Mouse (Mus musculus) kidney, adult 18-20 months (tissue): ENCODE data around the gene Fbh1.

Source experiments
- DNase-seq: peaks from one replicate; pipeline ENCODE4 v3.0.0; 2021

The Fbh1 gene

GRCm38 (mm10) chr2:11777091-11778068 lies at the start of gene Fbh1, which contains the start of gene Ankrd16:
TSS of gene Fbh1 (minus strand) at chr2:11777582.
TSS of gene Ankrd16 (plus strand) at chr2:11777876.
- peak; percentile 100 for DNase-seq

- no peak for DNase-seq
Observed at GRCm38 (mm10) chr2:11801299-11801930, 24.0 kb upstream of the Fbh1 start.

GRCm38 (mm10) chr2:11797930-11798364 lies 20.6 kb upstream of the Fbh1 start:
- no peak for DNase-seq

- no peak for DNase-seq
Observed at GRCm38 (mm10) chr2:11794668-11795067, 17.3 kb upstream of the Fbh1 start.

- no peak for DNase-seq
Observed at GRCm38 (mm10) chr2:11784159-11784558, 6.8 kb upstream of the Fbh1 start.

GRCm38 (mm10) chr2:11778087-11778823 lies 873 bp upstream of the Fbh1 start:
- peak; percentile 88 for DNase-seq

- DNase-seq: no peak
Observed at GRCm38 (mm10) chr2:11776415-11776814, 967 bp downstream of the Fbh1 start.

GRCm38 (mm10) chr2:11775121-11775520 lies 2.3 kb downstream of the Fbh1 start:
- DNase-seq: no peak

- peak; percentile 12 for DNase-seq
Observed at GRCm38 (mm10) chr2:11774426-11774825, 3.0 kb downstream of the Fbh1 start.

GRCm38 (mm10) chr2:11772401-11772800 lies 5.0 kb downstream of the Fbh1 start:
- DNase-seq: no peak

GRCm38 (mm10) chr2:11771701-11772100 lies 5.7 kb downstream of the Fbh1 start:
- no peak for DNase-seq

- no peak for DNase-seq
Observed at GRCm38 (mm10) chr2:11767161-11767545, 10.2 kb downstream of the Fbh1 start.

- no peak for DNase-seq
Observed at GRCm38 (mm10) chr2:11766485-11767160, 10.8 kb downstream of the Fbh1 start.

- no peak for DNase-seq
Observed at GRCm38 (mm10) chr2:11765694-11766093, 11.7 kb downstream of the Fbh1 start.

GRCm38 (mm10) chr2:11762541-11762940 lies 14.8 kb downstream of the Fbh1 start:
- DNase-seq: no peak

- DNase-seq: no peak
Observed at GRCm38 (mm10) chr2:11739516-11740051, 37.8 kb downstream of the Fbh1 start.

- DNase-seq: no peak
Observed at GRCm38 (mm10) chr2:11738794-11739193, 38.6 kb downstream of the Fbh1 start.

GRCm38 (mm10) chr2:11735853-11736252 lies 41.5 kb downstream of the Fbh1 start:
- DNase-seq: no peak

- no peak for DNase-seq
Observed at GRCm38 (mm10) chr2:11732978-11733377, 44.4 kb downstream of the Fbh1 start.

- DNase-seq: no peak
Observed at GRCm38 (mm10) chr2:11729091-11729490, 48.3 kb downstream of the Fbh1 start.

GRCm38 (mm10) chr2:11727574-11727973 lies 49.8 kb downstream of the Fbh1 start:
- no peak for DNase-seq

- no peak for DNase-seq
Observed at GRCm38 (mm10) chr2:11722564-11722963, 54.8 kb downstream of the Fbh1 start.
